ENCODE assay signal across 25 mouse cellular contexts in genomic region chr1:86712045-86712444, GRCm38 (mm10). TPM values are rescaled to one million over a fixed set of nuclear protein-coding genes. Genes with fewer than 3 reads are reported as not detected.
"Had no signal": no experiment of that assay in that cellular context is flagged by ENCODE, and none has a peak within 500 bp of the region (broad histone marks: within the 10 kb centered on the region; RNA-seq: fewer than 3 reads in every experiment).

No protein-coding gene starts in this region.

- H3K9me3 ChIP-seq: heart, embryonic 10.5 days; heart, embryonic 12.5 days; hindbrain, embryonic 10.5 days; hindbrain, embryonic 12.5 days; intestine, embryonic 15.5 days; kidney, embryonic 15.5 days; limb, embryonic 10.5 days; limb, embryonic 12.5 days; liver, embryonic 13.5 days; liver, embryonic 15.5 days had no signal

- DNase-seq: gastrocnemius, adult 2 months; gastrocnemius, postnatal 10 days; gastrocnemius, postnatal 25 days; heart, postnatal 10 days; heart, postnatal 4 days; kidney, adult 18-20 months; kidney, adult 9 months; kidney, postnatal 25 days; kidney, postnatal 4 days; liver, embryonic 13.5 days had no signal

- ATAC-seq: hindbrain, embryonic 16.5 days; inflammation-experienced regulatory T-cells, adult 6 months; intestine, embryonic 15.5 days; intestine, postnatal 0 days had no signal

- H3K9ac ChIP-seq: heart, embryonic 12.5 days; hindbrain, embryonic 12.5 days; hindbrain, embryonic 14.5 days; intestine, embryonic 15.5 days; kidney, embryonic 15.5 days; limb, embryonic 12.5 days; liver, embryonic 13.5 days; liver, embryonic 15.5 days had no signal

- H3K4me3 ChIP-seq: gastrocnemius, adult 2 months; heart, embryonic 10.5 days; heart, embryonic 12.5 days; hindbrain, embryonic 10.5 days; hindbrain, embryonic 12.5 days; intestine, embryonic 15.5 days; kidney, embryonic 15.5 days; layer of hippocampus, adult 2 months; limb, embryonic 10.5 days; limb, embryonic 12.5 days; liver, embryonic 13.5 days; liver, embryonic 15.5 days had no signal

- H3K4me1 ChIP-seq: heart, embryonic 10.5 days; heart, embryonic 12.5 days; hindbrain, embryonic 10.5 days; hindbrain, embryonic 12.5 days; intestine, embryonic 15.5 days; kidney, embryonic 15.5 days; limb, embryonic 10.5 days; limb, embryonic 12.5 days had no signal

- H3K27ac ChIP-seq: gastrocnemius, adult 2 months; heart, embryonic 10.5 days; hindbrain, embryonic 10.5 days; hindbrain, embryonic 12.5 days; hindbrain, embryonic 14.5 days; intestine, embryonic 15.5 days; kidney, embryonic 15.5 days; kidney, postnatal 0 days; layer of hippocampus, adult 2 months; limb, embryonic 10.5 days; limb, embryonic 12.5 days; liver, embryonic 13.5 days had no signal

- H3K4me2 ChIP-seq: heart, embryonic 12.5 days; hindbrain, embryonic 12.5 days; hindbrain, embryonic 14.5 days; intestine, embryonic 15.5 days; kidney, embryonic 15.5 days; limb, embryonic 12.5 days; liver, embryonic 13.5 days; liver, embryonic 15.5 days had no signal

- H3K36me3 ChIP-seq: heart, embryonic 10.5 days; heart, embryonic 12.5 days; hindbrain, embryonic 10.5 days; hindbrain, embryonic 12.5 days; intestine, embryonic 15.5 days; kidney, embryonic 15.5 days; limb, embryonic 12.5 days; liver, embryonic 13.5 days; liver, embryonic 15.5 days had no signal

- H3K27me3 ChIP-seq: heart, embryonic 12.5 days; hindbrain, embryonic 12.5 days; intestine, embryonic 15.5 days; kidney, embryonic 15.5 days; limb, embryonic 12.5 days; liver, embryonic 13.5 days; liver, embryonic 15.5 days had no signal

RNA-seq across cellular contexts. Expression of gene Nppc, which starts 41.7 kb away (rescaled TPM):
- polyA plus RNA-seq: inflammation-experienced regulatory T-cells, adult 6 months; liver, embryonic 13.5 days; liver, embryonic 15.5 days had no signal
